Mouse (Mus musculus) intestine, embryonic 16.5 days (tissue): ENCODE measurements around the gene Muc13. TPM values are rescaled to one million over a fixed set of nuclear protein-coding genes. Genes with fewer than 3 reads are reported as not detected.
A peak's percentile ranks its signal among the peaks of the same experiment; 100 is the strongest.

Experiments used
- ATAC-seq: fragments of 200-750 bp; cut with Nextera tagmentation; 2 replicates; pipeline ENCODE4 v1.8.0; 2017; ENCODE audit warnings: moderate TSS enrichment, moderate library complexity
- H3K27ac ChIP-seq: fragments of 300-500 bp; sonication (generic); 2 replicates; pipeline ENCODE4 v1.5.1; 2014; ENCODE audit warnings: mild to moderate bottlenecking, low read length
- H3K27me3 ChIP-seq: fragments of 300-500 bp; sonication (generic); replicated peaks from 2 replicates; pipeline ENCODE4 v1.6.1; 2014; ENCODE audit warnings: low read length, control low read depth, mixed read lengths; ENCODE audit not compliant: control insufficient read depth, insufficient read depth
- H3K36me3 ChIP-seq: fragments of 300-500 bp; sonication (generic); 2 replicates; pipeline ENCODE4 v1.6.1; 2014; ENCODE audit warnings: low read length, control low read depth; ENCODE audit not compliant: control insufficient read depth, insufficient read depth
- H3K4me1 ChIP-seq: fragments of 300-500 bp; sonication (generic); 2 replicates; pipeline ENCODE4 v1.6.1; 2014; ENCODE audit warnings: low read length, control low read depth, mixed read lengths; ENCODE audit not compliant: control insufficient read depth, insufficient read depth
- H3K4me2 ChIP-seq: fragments of 300-500 bp; sonication (generic); 2 replicates; pipeline ENCODE4 v1.6.1; 2014; ENCODE audit warnings: low read depth, low read length, control low read depth
- H3K4me3 ChIP-seq: fragments of 300-500 bp; sonication (generic); 2 replicates; pipeline ENCODE4 v1.5.1; 2014; ENCODE audit warnings: mild to moderate bottlenecking, low read length
- H3K9ac ChIP-seq: fragments of 300-500 bp; sonication (generic); 2 replicates; pipeline ENCODE4 v1.6.1; 2014; ENCODE audit warnings: low read depth, low read length
- H3K9me3 ChIP-seq: fragments of 300-500 bp; sonication (generic); 2 replicates; pipeline ENCODE4 v1.6.1; 2016; ENCODE audit warnings: low read length, control low read depth; ENCODE audit not compliant: control insufficient read depth
- whole genome bisulfite sequencing: fragments of 180-500 bp; shearing (Covaris S2); extraction: QIAGEN DNeasy Blood & Tissue Kit; methylation state at CpG from one replicate; pipeline ENCODE4 v1.1.7; 2014; 5-methylcytosine and 5-hydroxymethylcytosine counted together
- polyA plus RNA-seq: library from polyadenylated mRNA; unstranded; fragments of >200 nt; fragmentation: Nextera tagmentation; extraction: Ambion mirVana; gene quantifications from 2 replicates; pipeline ENCODE4 v1.2.1, GENCODE M21; 2015

The Muc13 gene
- polyA plus RNA-seq, 1 experiment from 2014 or later = 358 TPM

- 75% methylated on average over 12 of the region's 12 CpGs for WGBS
- ATAC-seq = peak; percentile 61; the same call in 1 of the 2 replicates
- peak overlapping the region; percentile 92 for H3K27ac ChIP-seq
Observed at GRCm38 (mm10) chr16:33766309-33766708, 27.5 kb upstream of the Muc13 start.

GRCm38 (mm10) chr16:33766757-33767156 is 27.1 kb upstream of the Muc13 start:
- peak; percentile 24; the same call in 1 of the 2 replicates for ATAC-seq

More at GRCm38 (mm10) chr16:33766309-33766708, 27.5 kb upstream of the Muc13 start:
- Histone ChIP-seq H3K36me3 (peaks cover 5% of the 10 kb centered on the region; the same call in 1 of the 2 replicates), H3K4me1 (peaks cover 16% of the 10 kb centered on the region), H3K9me3 (no peaks in the 10 kb centered on the region), H3K9ac (no peak overlapping the region), H3K4me3 (no peak overlapping the region), H3K27me3 (no peaks in the 10 kb centered on the region), H3K4me2 (no peak overlapping the region)

GRCm38 (mm10) chr16:33768491-33769278 is 25.2 kb upstream of the Muc13 start:
- H3K9me3 ChIP-seq = no peaks in the 10 kb centered on the region
- no peaks in the 10 kb centered on the region for H3K27me3 ChIP-seq
- no peak overlapping the region for H3K9ac ChIP-seq
- peaks cover 18% of the 10 kb centered on the region for H3K4me1 ChIP-seq
- H3K4me2 ChIP-seq = no peak overlapping the region
- WGBS = 87% methylated on average over 3 of the region's 3 CpGs
- peaks cover 5% of the 10 kb centered on the region; the same call in 1 of the 2 replicates for H3K36me3 ChIP-seq
- ATAC-seq = no peak
- H3K27ac ChIP-seq = no peak overlapping the region
- H3K4me3 ChIP-seq = no peak overlapping the region

More at GRCm38 (mm10) chr16:33766757-33767156, 27.1 kb upstream of the Muc13 start:
- Histone ChIP-seq H3K4me1 (peaks cover 16% of the 10 kb centered on the region), H3K27me3 (no peaks in the 10 kb centered on the region), H3K4me3 (no peak overlapping the region), H3K9ac (no peak overlapping the region), H3K27ac (peak overlapping the region; percentile 92), H3K36me3 (peaks cover 5% of the 10 kb centered on the region; the same call in 1 of the 2 replicates), H3K9me3 (no peaks in the 10 kb centered on the region), H3K4me2 (no peak overlapping the region)
- 69% methylated on average over 15 of the region's 15 CpGs for WGBS

GRCm38 (mm10) chr16:33769848-33770247 is 24.0 kb upstream of the Muc13 start:
- Histone ChIP-seq H3K9ac (0 out of 2 replicates have a peak overlapping the region, but pooled peaks have one; percentile 27), H3K27ac (peak overlapping the region; percentile 30; the same call in 1 of the 2 replicates), H3K4me2 (no peak overlapping the region), H3K27me3 (no peaks in the 10 kb centered on the region), H3K9me3 (no peaks in the 10 kb centered on the region), H3K4me1 (peaks cover 21% of the 10 kb centered on the region), H3K36me3 (peaks cover 5% of the 10 kb centered on the region; the same call in 1 of the 2 replicates), H3K4me3 (no peak overlapping the region)
- ATAC-seq = no peak
- WGBS = 68% methylated on average over 7 of the region's 7 CpGs

- ATAC-seq = no peak
- WGBS = 88% methylated on average over 4 of the region's 4 CpGs
Observed at GRCm38 (mm10) chr16:33770778-33771454, 22.9 kb upstream of the Muc13 start.

GRCm38 (mm10) chr16:33772809-33773208 is 21.0 kb upstream of the Muc13 start:
- WGBS = 57% methylated on average over 5 of the region's 5 CpGs
- peak; percentile 93 for ATAC-seq
- Histone ChIP-seq H3K9me3 (no peaks in the 10 kb centered on the region), H3K4me1 (peaks cover 35% of the 10 kb centered on the region), H3K36me3 (no peaks in the 10 kb centered on the region), H3K4me2 (peak overlapping the region; percentile 26), H3K4me3 (no peak overlapping the region), H3K9ac (peak overlapping the region; percentile 43; the same call in 1 of the 2 replicates), H3K27ac (peak overlapping the region; percentile 88), H3K27me3 (no peaks in the 10 kb centered on the region)

More at GRCm38 (mm10) chr16:33770778-33771454, 22.9 kb upstream of the Muc13 start:
- H3K27me3 ChIP-seq = no peaks in the 10 kb centered on the region
- H3K4me2 ChIP-seq = no peak overlapping the region
- peaks cover 5% of the 10 kb centered on the region; the same call in 1 of the 2 replicates for H3K36me3 ChIP-seq
- no peak overlapping the region for H3K9ac ChIP-seq
- H3K4me3 ChIP-seq = no peak overlapping the region
- H3K4me1 ChIP-seq = peaks cover 26% of the 10 kb centered on the region
- no peaks in the 10 kb centered on the region for H3K9me3 ChIP-seq
- H3K27ac ChIP-seq = no peak overlapping the region

- Histone ChIP-seq H3K27ac (peak overlapping the region; percentile 60), H3K9ac (0 out of 2 replicates have a peak overlapping the region, but pooled peaks have one; percentile 21)
- WGBS = 48% methylated on average over 3 of the region's 3 CpGs
Observed at GRCm38 (mm10) chr16:33774972-33775371, 18.9 kb upstream of the Muc13 start.

GRCm38 (mm10) chr16:33775733-33776335 is 18.0 kb upstream of the Muc13 start:
- WGBS = 89% methylated on average over 1 of the region's 1 CpGs
- Histone ChIP-seq H3K9me3 (no peaks in the 10 kb centered on the region), H3K4me2 (no peak overlapping the region), H3K27ac (peak overlapping the region; percentile 65), H3K4me3 (no peak overlapping the region), H3K4me1 (peaks cover 24% of the 10 kb centered on the region), H3K27me3 (no peaks in the 10 kb centered on the region), H3K9ac (no peak overlapping the region), H3K36me3 (no peaks in the 10 kb centered on the region)
- ATAC-seq = peak; percentile 35

More at GRCm38 (mm10) chr16:33774972-33775371, 18.9 kb upstream of the Muc13 start:
- no peaks in the 10 kb centered on the region for H3K9me3 ChIP-seq
- no peak for ATAC-seq
- no peak overlapping the region for H3K4me3 ChIP-seq
- no peak overlapping the region for H3K4me2 ChIP-seq
- peaks cover 29% of the 10 kb centered on the region for H3K4me1 ChIP-seq
- H3K36me3 ChIP-seq = no peaks in the 10 kb centered on the region
- H3K27me3 ChIP-seq = no peaks in the 10 kb centered on the region
